Mouse (Mus musculus) mature B cell (primary cell): ENCODE measurements around the gene Gtpbp1.

Experiments used
- in situ Hi-C: fragments of 300-500 bp; cut with MboI; formaldehyde crosslinking; loops from 2 replicates; pipeline ENCODE4 v1.14.3; 2019

Gtpbp1 gene

GRCm38 (mm10) chr15:79685141-79685641, 5.5 kb upstream of the Gtpbp1 start:
- in situ Hi-C loops, result no loop called here

- in situ Hi-C loops, result no loop called here
These were observed 4.4 kb upstream of the Gtpbp1 start for GRCm38 (mm10) chr15:79686046-79686869.

- in situ Hi-C loops, result no loop called here
These were observed 3.5 kb upstream of the Gtpbp1 start for GRCm38 (mm10) chr15:79687175-79687574.

GRCm38 (mm10) chr15:79687646-79688267, 2.9 kb upstream of the Gtpbp1 start, which contains the start of gene Josd1:
Gene Josd1, minus strand, starts transcription at chr15:79687919.
- in situ Hi-C loops, result no loop called here

GRCm38 (mm10) chr15:79688268-79688956, 2.2 kb upstream of the Gtpbp1 start:
- in situ Hi-C loops, result no loop called here

GRCm38 (mm10) chr15:79689662-79690425, 801 bp upstream of the Gtpbp1 start:
- in situ Hi-C loops, result loop anchor here (5.0 kb wide), 2 partner anchors 33 to 47 kb away; partner anchors contain the start of genes Cby1 and Fam227a

- in situ Hi-C loops, result loop anchor here (5.0 kb wide), 2 partner anchors 34 to 46 kb away; partner anchors contain the start of genes Cby1 and Fam227a
These were observed 421 bp downstream of the Gtpbp1 start for GRCm38 (mm10) chr15:79691023-79691508.

- in situ Hi-C loops, result loop anchor here (5.0 kb wide), 2 partner anchors 35 to 45 kb away; partner anchors contain the start of genes Cby1 and Fam227a
These were observed 1.7 kb downstream of the Gtpbp1 start for GRCm38 (mm10) chr15:79692334-79692733.

- in situ Hi-C loops, result loop anchor here (5.0 kb wide), 2 partner anchors 36 to 44 kb away; partner anchors contain the start of genes Cby1 and Fam227a
These were observed 3.1 kb downstream of the Gtpbp1 start for GRCm38 (mm10) chr15:79693740-79694139.

GRCm38 (mm10) chr15:79694512-79694911, 3.9 kb downstream of the Gtpbp1 start:
- in situ Hi-C loops, result loop anchor here (5.0 kb wide), 2 partner anchors 37 to 43 kb away; partner anchors contain the start of genes Cby1 and Fam227a

- in situ Hi-C loops, result no loop called here
These were observed 4.9 kb downstream of the Gtpbp1 start for GRCm38 (mm10) chr15:79695516-79695915.

- in situ Hi-C loops, result no loop called here
These were observed 5.9 kb downstream of the Gtpbp1 start for GRCm38 (mm10) chr15:79696508-79696907.

- in situ Hi-C loops, result no loop called here
These were observed 6.4 kb downstream of the Gtpbp1 start for GRCm38 (mm10) chr15:79697011-79697410.

GRCm38 (mm10) chr15:79697558-79698187, 7.0 kb downstream of the Gtpbp1 start:
- in situ Hi-C loops, result no loop called here

- in situ Hi-C loops, result no loop called here
These were observed 16.1 kb downstream of the Gtpbp1 start for GRCm38 (mm10) chr15:79706603-79707214.

- in situ Hi-C loops, result no loop called here
These were observed 17.7 kb downstream of the Gtpbp1 start for GRCm38 (mm10) chr15:79708229-79708822.

GRCm38 (mm10) chr15:79715646-79716045, 25.0 kb downstream of the Gtpbp1 start:
- in situ Hi-C loops, result no loop called here

GRCm38 (mm10) chr15:79716710-79717109, 26.1 kb downstream of the Gtpbp1 start:
- in situ Hi-C loops, result no loop called here

GRCm38 (mm10) chr15:79720267-79720666, 29.6 kb downstream of the Gtpbp1 start:
- in situ Hi-C loops, result no loop called here

GRCm38 (mm10) chr15:79720796-79721195, 30.2 kb downstream of the Gtpbp1 start:
- in situ Hi-C loops, result no loop called here
